Mouse (Mus musculus) testis, postnatal 14 days (tissue): ENCODE data around the gene Krba1.

Experiments used
- DNase-seq: peaks from one replicate; pipeline ENCODE4 v3.0.0; 2021; ENCODE audit warnings: low spot score

Gene Krba1

DNA sequence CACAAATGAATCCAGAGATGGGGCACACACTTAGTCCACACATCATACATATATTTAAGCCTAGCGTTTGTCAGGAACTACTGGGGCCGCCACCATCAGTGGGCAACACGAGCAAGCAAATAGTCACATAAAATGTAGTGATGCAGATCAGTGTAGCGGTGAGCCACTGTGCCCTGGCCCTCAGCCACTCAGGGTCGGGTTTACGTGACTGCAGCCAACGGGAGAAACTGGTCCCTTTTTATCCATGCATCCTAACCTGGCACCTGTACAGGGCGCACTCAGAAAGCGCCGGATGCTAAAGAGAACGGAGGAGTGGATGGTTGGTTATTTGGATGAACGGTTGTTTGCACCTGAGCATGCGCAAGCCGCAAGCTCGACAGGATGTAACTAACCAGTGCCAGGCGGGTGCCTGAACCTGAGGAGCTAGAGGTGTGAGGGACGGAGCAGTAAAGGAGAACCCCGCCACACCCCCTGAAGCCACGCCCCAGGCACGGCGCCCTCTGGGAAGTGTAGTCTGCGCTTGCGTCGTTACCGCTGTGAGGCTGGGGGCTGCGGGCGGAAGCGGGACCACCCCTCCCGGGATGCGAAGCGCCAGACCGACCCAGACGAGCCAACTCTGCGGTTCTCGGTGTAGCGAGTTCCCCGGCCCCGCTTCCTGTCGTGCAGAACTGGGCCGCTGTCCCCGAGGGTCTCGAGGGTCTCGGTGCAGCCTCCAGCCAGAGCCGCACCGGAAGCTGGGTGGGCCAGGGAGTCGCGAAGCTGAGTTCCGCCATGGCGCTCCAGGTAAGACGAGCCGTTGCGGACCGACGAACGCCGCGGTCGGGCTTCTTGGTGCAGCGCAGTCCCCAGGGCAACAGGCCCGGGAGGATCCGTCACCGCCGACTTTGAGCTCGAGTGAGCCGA is at the start of gene Krba1:
Gene Krba1, plus strand, starts transcription at position 482 of the 903 bp plus-strand sequence.
- peak; percentile 94 for DNase-seq

DNA sequence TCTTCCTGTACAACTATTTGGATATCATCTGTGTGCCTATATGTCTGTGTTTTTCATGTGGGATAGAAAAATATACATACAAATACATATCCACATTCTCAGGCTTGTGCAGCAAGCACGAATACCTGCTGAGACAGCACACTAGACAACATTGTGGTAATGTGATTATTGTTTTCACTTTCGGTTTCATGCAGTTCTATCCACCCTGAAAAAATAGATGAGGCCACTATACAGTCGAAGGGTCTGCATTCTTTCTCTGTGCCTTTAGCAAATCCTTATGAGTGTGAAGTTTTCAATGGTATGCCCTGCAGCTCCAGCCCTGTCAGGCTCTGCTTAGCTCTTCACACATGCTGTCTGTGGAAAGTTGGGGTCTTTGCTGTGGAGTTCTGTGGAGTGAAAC is 36.5 kb upstream of the Krba1 start:
- no peak for DNase-seq

DNA sequence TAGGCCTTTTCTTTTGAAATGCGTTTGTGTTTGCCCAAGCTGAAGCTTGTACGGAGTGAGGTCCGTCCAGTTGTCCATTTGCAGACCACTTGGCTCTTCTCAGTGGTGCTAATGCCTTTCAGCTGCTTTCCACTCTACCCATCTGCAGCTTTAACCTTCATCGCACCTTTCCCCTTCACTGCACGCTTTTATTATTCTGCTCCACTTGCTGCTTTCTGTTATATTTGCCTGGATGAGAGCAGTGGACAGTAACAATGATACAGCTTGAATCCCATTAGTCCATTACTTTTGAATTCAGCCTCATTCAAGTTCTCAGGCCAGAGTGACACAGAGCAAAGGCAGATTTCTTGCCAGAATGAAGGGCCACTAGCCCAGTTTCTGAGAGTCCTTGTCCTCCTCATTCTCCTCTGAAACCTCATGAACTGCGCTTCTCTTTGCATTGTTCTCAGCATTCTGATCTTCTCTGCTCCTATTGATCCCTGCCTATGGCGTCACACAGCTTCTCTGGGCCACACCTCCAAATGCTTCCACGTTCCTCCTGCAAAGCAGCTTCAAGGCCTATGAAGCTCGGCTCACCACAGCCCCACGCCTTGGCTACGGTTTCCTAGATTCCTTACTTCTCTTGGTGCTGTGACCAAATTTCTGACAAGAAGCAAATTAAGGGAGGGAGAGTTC is 28.9 kb upstream of the Krba1 start:
- no peak for DNase-seq

DNA sequence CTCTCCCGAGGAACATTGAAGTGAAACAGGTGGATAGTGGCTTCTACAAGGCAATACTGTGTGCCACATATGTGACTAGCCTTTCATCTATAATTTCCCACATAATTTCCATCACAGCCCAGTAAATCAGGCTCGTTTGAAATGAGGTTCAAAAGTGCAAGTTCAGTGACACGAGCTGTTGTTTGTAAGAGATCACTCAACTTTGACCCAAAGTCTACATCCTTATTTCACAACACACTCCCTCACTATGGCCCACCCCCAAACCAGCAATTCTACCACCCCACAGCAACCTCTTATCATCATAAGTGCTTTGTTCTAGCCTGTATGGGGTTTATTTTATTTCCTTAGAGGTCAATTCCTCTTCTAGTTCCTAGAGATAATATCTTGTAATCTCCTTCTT is 7.2 kb upstream of the Krba1 start:
- DNase-seq = no peak

DNA sequence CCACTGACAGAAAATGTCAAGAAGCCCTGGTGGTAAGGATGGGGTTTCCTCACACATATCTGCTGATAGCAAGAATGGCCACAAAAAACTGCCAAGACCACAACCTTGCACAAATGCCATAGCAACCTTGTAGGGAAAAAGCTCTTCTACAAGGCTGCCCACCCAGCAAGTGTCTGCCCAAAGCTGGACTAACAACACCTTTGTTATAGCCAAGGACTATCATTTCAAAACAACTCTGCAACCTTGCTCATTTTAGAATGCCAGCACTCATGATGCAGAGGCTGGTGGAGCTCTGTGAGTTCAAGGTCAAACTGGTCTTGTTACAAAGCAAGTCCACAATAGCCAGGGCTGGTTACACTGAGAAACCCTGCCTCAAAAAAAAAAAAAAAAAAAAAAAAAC is 1.6 kb upstream of the Krba1 start:
- no peak for DNase-seq

DNA sequence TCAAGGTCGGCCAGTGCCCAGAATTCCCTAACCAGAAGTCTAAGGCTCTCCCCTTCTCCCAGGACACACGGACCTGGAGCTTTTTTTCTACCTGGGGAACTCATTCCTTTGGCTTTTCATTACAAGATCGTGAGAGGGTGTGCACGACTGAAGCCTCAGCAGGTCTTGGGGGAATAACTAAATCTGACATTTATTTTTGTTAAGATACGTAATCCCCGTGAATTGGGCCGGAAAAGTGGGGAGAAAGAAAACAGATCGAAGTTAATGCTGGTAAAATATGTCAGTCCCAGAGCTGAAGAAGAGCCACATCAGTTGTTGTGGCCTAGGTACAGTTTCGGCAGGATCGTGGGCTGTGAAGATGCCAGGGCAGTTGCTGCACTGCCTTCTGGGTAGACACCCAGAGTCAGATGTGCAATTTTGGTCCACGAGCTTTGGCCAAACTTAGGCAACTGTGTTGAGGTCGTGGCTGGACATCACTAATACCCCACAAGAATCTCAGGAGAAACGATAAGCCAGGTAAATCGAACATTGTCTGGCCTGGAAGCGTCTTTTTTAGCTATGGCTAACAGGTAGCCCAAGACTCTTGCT is 716 bp downstream of the Krba1 start:
- no peak for DNase-seq

DNA sequence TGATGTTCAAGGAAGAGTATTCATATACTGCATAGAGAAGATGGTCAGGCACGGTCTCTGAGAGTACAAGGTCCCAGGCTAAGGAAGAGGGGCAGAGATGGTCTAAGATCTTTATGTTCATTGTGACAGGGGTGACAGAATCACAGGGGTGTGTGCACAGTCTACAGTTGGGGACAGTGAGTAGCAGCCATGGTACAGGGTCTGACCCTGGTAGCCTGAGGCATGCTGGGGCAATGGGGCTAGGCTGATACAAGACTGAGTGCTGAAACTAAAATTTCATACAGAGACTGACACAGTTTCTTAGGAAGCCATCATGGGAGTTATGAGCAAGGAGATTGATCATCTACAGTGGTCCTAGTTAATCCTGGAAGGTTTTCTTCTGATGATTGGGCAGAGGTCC is 1.3 kb downstream of the Krba1 start:
- no peak for DNase-seq

DNA sequence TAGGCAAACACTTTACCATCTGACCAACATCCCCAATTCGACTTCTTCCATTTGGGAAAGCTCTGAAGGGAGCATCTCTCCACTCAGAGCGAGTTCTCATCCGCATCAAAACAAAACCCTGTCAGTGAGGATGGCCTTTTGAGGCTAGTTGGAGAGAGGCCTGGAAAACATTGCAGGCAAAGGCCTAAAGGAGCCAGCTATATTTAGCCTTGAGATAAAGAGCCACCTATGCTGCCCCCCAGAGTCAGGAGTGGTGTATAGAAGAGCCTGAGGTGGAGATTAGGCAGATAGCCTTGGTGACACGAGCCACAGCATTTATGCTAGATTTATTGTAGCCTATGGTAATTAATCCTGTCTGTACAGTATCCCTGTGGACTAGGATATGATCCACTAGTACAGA is 1.9 kb downstream of the Krba1 start:
- DNase-seq = no peak

DNA sequence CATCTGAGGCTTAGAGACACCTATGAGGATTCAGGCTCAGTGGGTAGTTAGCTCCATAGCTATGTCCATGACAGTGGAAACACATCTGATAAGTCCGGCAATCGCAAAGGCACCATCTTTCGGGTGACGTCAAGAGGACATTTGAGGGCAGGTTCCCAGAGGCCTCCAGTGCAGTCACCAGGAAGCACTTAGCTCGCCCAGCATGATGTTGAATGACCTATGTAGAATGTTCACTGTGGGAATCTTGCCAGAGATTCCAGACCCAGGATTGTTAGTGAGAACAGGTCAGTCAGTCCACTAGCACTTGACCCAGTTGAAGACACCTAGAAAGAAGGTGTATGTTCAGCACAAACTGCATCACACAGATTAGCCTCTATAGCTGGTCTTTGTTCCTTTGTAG is 4.5 kb downstream of the Krba1 start:
- DNase-seq = no peak

DNA sequence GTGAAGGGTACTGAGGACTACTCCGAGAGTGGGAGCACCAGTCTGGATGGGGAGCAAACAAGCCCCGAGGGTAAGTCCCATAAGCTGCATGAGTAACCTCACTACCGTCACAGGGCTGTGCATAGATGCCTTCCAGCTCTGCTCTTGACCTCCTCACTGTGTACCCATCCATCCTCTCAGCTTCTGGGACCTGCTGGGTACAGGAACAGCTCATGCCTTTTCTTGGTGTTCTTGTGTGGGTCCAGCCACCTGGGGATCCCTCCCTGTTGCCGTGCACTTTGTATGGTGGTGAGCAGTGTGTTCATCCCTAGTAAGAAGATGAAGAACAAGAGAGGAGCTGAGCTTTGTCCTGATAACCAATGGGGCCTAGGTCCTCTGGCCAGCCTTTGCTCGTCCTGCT is 8.7 kb downstream of the Krba1 start:
- no peak for DNase-seq

DNA sequence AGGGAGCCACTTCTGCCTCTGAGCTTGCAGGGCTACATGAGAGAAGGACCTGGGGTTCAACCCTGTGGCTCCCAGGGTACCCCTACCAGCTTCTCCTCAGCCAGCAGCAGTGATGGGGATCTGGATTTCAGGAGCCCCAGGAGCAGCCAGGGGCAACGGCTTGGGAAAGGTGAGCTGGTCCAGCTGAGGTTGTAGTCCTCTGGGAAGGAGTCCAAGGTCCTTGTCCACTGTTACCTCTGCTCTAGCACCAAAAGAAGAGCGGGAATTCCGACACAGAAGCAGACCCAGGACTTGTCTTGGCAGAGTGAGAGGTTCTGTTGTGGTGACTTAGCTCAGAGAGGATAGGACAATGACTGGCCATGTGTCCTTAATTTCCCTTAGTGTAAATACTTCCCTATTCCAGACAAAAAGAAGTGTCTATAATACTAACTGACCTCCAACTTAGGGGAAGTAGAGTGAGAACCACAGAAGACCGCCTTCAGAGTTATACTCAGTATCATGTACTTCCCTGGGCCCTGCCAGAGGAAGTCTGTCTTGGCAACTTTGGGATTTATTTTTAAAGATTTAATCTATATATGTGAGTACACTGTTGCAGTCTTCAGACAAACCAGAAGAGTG is 14.4 kb downstream of the Krba1 start:
- no peak for DNase-seq

DNA sequence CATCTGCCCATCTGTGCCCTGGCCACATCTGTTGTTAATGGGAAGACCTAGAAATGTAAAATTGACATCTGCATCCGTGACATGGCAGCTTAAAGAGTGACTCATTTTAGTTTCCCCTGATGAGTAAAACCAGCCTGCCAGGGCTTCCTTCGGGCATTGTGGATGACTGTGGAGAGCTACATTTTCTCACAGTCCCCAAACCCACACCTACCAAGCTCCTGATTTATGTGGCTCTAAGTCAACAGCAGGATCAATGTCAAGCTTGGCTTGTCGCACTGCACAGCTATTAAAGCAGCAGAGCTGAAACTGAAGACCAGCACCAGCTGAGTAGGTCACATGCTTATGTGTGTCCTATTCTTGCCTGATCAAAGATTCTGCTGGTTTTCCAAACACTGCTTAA is 15.2 kb downstream of the Krba1 start:
- DNase-seq = no peak

DNA sequence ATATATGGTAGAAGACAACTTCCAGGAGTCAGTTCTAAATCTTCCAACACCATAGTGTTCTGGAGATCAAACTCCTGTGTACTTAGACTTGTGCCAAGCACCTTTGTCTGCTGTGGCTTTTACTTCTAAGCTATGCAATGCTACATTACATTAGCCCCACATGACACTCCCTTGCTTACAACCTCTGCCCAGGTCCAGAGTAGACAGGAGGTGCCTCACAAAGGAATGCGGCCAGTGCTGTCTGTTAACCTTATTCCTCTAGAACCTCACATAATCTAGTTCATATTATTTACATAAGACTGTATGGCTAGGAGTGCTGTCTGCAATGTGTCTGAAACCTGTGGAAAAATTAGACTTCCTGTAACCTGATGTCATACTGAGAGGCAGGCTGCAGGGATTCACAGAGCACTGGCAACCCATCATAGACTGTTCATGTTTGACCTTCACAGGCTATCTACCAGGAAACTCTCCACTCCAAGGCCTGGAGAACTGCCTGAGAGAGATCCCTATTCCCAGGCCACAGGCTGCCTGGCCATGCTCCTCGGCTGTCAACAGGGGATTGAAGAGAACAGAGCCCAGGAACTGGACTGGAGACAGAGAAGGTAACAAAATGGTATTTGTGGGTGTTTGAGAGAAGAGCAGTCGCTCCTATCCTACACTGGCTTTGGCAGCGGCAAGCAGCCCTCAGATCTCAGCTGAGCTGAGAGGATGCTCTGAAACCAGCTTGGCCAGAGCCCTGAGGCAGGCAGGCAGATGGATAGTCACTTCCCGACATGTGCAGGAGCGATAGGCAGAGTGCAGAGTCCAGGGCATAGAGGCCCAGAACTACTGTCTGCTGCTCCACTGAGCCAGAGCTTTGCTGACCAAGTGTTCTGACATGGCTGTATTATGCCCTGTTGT is 16.1 kb downstream of the Krba1 start:
- DNase-seq = no peak

DNA sequence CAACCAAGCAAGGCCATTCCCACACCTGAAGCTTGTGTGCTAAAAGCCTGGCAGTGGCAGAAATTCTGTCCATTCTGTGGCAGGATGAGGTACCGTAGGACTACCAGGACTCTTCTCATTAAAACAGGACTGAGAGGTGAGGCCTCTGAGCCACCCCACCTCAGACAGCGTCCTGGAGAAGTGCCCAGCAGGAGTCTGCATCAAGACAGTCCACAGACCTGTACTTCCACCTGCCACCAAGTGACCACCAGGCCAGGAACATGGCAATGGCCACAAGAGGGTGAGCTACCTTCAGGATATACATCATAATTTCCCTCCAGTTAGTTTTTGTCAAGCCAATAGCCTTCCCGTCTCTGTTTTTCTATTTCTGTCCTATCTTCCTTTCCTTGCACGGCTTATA is 16.8 kb downstream of the Krba1 start:
- DNase-seq = no peak

DNA sequence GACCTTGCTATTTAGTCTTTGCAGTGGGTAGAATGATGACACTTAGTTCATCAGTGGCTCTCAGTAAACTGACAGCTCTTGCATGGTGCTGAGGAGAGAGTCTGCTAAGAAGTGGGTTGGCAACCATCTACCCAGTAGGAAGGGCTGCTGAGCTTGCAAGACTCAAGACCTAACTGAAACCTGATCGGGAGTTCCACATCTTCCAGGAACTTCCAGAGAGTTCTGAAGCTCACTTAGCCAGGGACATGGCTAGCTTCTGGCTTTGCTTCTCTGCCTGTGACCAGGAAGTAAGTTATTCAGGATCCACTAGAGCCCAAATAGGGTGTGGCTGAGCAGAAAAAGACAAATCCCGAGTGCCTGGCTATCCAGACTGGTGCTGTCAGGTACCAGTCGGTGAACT is 17.3 kb downstream of the Krba1 start:
- no peak for DNase-seq

DNA sequence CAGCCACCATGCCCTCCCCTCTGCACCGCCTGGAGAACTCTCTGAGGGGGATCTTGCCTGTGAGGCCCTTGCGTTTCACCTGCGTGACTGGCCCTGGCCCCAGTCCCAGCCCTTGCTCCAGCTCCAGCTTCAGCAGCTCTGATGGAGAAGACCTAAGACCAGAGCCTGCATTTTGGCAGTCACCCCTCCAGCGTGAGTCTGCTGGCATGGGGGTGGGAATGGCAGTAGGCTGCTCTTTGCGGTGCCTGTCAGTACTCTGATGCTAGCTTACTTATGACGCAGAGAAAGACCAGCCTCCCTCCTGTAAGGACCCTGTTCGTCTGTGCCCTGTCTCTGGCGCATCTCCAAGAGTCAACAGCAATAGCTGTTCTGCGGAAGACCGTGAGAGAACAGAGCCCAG is 17.7 kb downstream of the Krba1 start:
- no peak for DNase-seq

DNA sequence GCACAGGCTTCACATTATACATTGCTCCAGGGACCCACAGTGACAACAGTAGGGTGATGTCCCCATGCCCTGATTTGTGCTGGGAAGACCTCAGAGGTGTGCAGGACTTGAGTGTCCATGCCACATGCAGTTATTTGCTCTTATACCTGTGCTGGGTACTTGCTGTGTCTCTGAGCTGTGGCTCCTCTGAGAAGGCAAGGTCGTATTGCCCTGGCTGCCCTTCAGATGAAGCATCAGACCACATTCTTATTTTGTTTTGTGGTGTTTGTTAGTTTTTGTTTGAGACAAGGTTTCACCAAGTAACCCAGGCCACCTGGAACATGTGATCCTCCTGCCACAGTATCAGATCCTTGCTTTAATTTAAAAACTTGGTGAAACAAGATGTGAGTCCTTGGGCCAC is 19.5 kb downstream of the Krba1 start:
- DNase-seq = no peak

DNA sequence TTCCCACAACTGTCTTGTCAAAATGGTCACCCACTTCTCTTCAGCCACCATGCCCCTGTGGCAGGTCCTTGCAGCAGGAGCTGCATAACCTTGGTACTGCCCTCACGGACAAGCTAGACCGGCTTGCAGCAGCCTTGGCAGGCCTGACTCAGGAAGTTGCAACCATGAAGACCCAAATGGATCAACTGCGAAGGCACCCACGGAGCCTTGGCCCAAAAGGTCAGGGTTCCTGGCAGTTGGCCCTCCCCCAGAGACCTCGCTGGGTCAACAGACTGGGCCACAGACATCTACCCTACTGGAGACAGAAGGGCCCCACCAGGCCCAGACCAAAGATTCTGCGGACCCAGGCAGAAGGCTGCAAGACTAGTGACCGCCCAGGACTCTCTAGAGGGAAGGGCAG is 20.2 kb downstream of the Krba1 start:
- no peak for DNase-seq

DNA sequence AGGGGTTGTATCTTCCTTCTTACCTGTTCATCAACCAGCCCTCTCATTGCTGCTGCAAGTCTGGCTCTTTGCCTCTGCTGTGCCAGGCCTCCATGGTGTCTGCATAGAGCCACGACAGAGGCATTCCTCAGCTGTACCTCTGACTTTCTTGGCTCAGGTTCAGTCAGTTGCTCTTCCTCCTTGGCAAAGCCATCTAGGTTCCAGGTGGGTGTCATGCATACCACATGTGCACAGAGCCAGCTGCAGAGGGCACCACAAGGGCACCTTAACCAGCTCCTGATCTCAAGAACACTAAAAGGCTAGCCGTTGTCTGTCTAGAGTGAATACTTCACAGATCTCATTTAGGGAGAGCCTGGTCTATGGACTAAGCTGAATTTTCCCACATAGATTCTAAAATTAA is 21.1 kb downstream of the Krba1 start:
- no peak for DNase-seq

DNA sequence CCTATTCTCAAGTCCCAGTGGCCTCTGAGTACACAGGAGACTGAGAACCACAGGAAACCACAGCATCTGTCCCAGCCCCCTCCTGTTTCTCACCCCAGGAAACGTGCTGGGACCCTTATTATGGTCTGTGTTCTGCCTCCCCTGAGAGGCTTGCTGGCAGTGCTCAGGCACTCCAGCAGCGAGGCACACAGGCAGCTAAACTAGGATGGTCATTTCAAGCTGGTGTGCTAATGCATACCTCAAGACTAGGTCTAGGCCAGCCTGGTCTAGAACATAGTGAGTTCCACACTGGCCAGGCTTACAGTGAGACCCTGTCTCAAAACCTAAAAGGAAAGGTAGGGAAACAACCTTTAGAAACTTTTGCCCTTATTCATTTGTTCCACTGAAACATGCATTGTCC is 25.3 kb downstream of the Krba1 start:
- no peak for DNase-seq

DNA sequence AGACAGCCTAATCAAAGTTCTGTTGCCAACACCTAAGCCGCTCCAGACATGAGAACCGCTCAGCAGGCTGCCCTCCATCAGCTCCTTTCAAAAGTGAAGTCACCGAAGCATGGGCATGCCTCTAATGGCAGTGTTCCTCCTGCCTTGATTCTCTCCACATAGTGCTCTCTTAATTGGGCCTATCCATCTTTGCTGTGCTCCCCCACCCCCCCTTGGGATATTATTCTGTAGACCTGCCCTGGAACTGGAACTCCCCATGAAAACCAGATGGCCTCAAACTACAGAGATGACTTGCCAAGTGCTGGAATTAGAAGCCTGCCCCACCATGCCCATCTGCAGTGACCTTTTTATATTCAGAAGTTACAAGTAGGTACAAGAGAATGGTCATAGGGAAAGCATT is 27.9 kb downstream of the Krba1 start:
- DNase-seq = no peak

DNA sequence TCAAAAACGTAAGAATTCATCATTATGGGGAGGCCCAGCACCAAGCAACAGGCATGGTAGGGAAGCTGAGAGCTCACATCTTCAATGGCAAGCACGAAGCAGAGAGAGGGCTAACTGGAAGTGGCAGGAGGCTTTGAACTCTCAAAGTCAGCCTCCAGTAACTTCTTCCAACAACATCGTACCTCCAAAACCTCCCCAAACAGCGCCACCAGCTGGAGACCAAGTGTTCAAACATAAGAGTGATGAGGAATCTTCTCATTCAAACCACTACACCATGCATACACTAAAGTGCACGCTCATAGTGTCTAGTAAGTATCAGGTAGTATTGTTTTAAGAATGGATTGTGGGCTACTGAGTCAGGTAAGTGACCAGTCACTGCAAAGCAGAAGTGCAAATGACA is 28.7 kb downstream of the Krba1 start:
- DNase-seq = no peak
